Mouse (Mus musculus): ENCODE data around the gene Phex.

DNA sequence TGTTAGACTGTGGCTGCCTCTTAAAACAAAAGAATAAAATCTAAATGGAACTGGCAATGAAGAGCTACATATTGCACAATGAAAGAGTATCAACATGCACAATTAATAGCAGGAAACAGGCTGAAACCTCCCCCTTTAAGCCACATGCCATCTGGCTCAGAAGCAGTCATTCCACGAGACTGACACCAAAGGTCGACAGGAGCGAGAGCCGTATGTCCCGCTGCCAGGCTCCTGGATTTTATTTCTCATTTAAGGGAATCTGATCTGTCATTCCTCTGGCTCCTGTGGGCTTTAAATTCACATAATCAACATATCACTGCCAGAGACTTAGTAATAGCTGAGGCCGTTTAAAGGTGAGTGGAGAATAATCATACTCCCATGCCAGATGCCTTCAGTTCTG, 275.5 kb downstream of the Phex start:
- TF ChIP-seq POLR2A (IDR thresholded peaks at IDR 0.05; ENCODE audit: low read depth, low read length) (no peak), CTCF (IDR thresholded peaks at IDR 0.05; ENCODE audit: extremely low read depth, insufficient read length, insufficient replicate concordance, low read depth, low read length) (no peak)
